Mouse (Mus musculus): ENCODE results near the gene Bcas3.

GRCm38 (mm10) chr11:85412319-85412718, 59.4 kb downstream of the Bcas3 start:
- TF ChIP-seq CTCF (IDR thresholded peaks at IDR 0.05; ENCODE audit: low read depth, low read length) (no peak), GATA1 (IDR thresholded peaks at IDR 0.05; ENCODE audit: borderline replicate concordance, low read length) (no peak), TAL1 (conservative IDR thresholded peaks at IDR 0.05; ENCODE audit: low read depth, low read length) (no peak)

Data from G1E (cell line).